Mouse (Mus musculus): ENCODE data around the gene Olfr372. TPM values are rescaled to one million over a fixed set of nuclear protein-coding genes. Genes with fewer than 3 reads are reported as not detected.
"Not testable (repeated sequence)": the region's sequence is repeated elsewhere in the genome, so short reads cannot be mapped to it uniquely, and the experiment has no call there.

Gene Olfr372
- polyA plus RNA-seq (2015; fragmentation: Nextera tagmentation; extraction: Ambion mirVana) = not detected in 2 replicates

GRCm38 (mm10) chr8:72040918-72041317, at the start of gene Olfr372:
Gene Olfr372, plus strand, starts transcription at chr8:72041218.
- not testable (repeated sequence) for H3K36me3 ChIP-seq (replicated peaks); H3K27me3 ChIP-seq (replicated peaks); H3K27ac ChIP-seq; ATAC-seq (replicated peaks); H3K4me3 ChIP-seq; H3K4me1 ChIP-seq; H3K9ac ChIP-seq; H3K4me2 ChIP-seq; H3K9me3 ChIP-seq
- 84% methylated on average over 4 of the region's 4 CpGs for WGBS

- no peaks in the 10 kb centered on the region for H3K36me3 ChIP-seq (replicated peaks)
- no peaks in the 10 kb centered on the region for H3K9me3 ChIP-seq
- no peaks in the 10 kb centered on the region for H3K4me1 ChIP-seq
- no peak for ATAC-seq (replicated peaks)
- no peak overlapping the region for H3K9ac ChIP-seq
- 93% methylated on average over 1 of the region's 1 CpGs for WGBS
- H3K27me3 ChIP-seq (replicated peaks) = no peaks in the 10 kb centered on the region
- H3K27ac ChIP-seq = no peak overlapping the region
- H3K4me3 ChIP-seq = no peak overlapping the region
- no peak overlapping the region for H3K4me2 ChIP-seq
Observed at GRCm38 (mm10) chr8:71999434-71999833, 41.6 kb upstream of the Olfr372 start.

GRCm38 (mm10) chr8:72000223-72000622, 40.8 kb upstream of the Olfr372 start:
- ATAC-seq (replicated peaks) = no peak
- H3K4me3 ChIP-seq = no peak overlapping the region
- H3K4me1 ChIP-seq = no peaks in the 10 kb centered on the region
- H3K36me3 ChIP-seq (replicated peaks) = no peaks in the 10 kb centered on the region
- WGBS = 74% methylated on average over 3 of the region's 3 CpGs
- H3K27ac ChIP-seq = no peak overlapping the region
- H3K9me3 ChIP-seq = no peaks in the 10 kb centered on the region
- no peak overlapping the region for H3K9ac ChIP-seq
- no peak overlapping the region for H3K4me2 ChIP-seq
- H3K27me3 ChIP-seq (replicated peaks) = no peaks in the 10 kb centered on the region

- Histone ChIP-seq H3K27ac (no peak overlapping the region), H3K4me2 (no peak overlapping the region), H3K4me1 (no peaks in the 10 kb centered on the region), H3K9ac (no peak overlapping the region), H3K27me3 (replicated peaks) (no peaks in the 10 kb centered on the region), H3K9me3 (no peaks in the 10 kb centered on the region), H3K36me3 (replicated peaks) (no peaks in the 10 kb centered on the region), H3K4me3 (no peak overlapping the region)
- no peak for ATAC-seq (replicated peaks)
Observed at GRCm38 (mm10) chr8:72002942-72003341, 38.1 kb upstream of the Olfr372 start.

GRCm38 (mm10) chr8:72005912-72006311, 35.1 kb upstream of the Olfr372 start:
- H3K4me2 ChIP-seq = no peak overlapping the region
- no peaks in the 10 kb centered on the region for H3K4me1 ChIP-seq
- H3K4me3 ChIP-seq = no peak overlapping the region
- WGBS = 85% methylated on average over 3 of the region's 3 CpGs
- H3K27me3 ChIP-seq (replicated peaks) = no peaks in the 10 kb centered on the region
- H3K27ac ChIP-seq = no peak overlapping the region
- no peaks in the 10 kb centered on the region for H3K9me3 ChIP-seq
- no peak overlapping the region for H3K9ac ChIP-seq
- no peaks in the 10 kb centered on the region for H3K36me3 ChIP-seq (replicated peaks)
- no peak for ATAC-seq (replicated peaks)

- 77% methylated on average over 1 of the region's 1 CpGs for WGBS
Observed at GRCm38 (mm10) chr8:72006763-72007162, 34.3 kb upstream of the Olfr372 start.

GRCm38 (mm10) chr8:72008134-72008641, 32.8 kb upstream of the Olfr372 start:
- Histone ChIP-seq H3K9ac (no peak overlapping the region), H3K27ac (no peak overlapping the region), H3K27me3 (replicated peaks) (no peaks in the 10 kb centered on the region), H3K4me1 (no peaks in the 10 kb centered on the region), H3K36me3 (replicated peaks) (no peaks in the 10 kb centered on the region), H3K9me3 (no peaks in the 10 kb centered on the region), H3K4me2 (no peak overlapping the region), H3K4me3 (no peak overlapping the region)
- WGBS = 78% methylated on average over 3 of the region's 3 CpGs
- ATAC-seq (replicated peaks) = no peak

More at GRCm38 (mm10) chr8:72006763-72007162, 34.3 kb upstream of the Olfr372 start:
- H3K9ac ChIP-seq = no peak overlapping the region
- no peaks in the 10 kb centered on the region for H3K9me3 ChIP-seq
- H3K4me3 ChIP-seq = no peak overlapping the region
- no peaks in the 10 kb centered on the region for H3K4me1 ChIP-seq
- no peaks in the 10 kb centered on the region for H3K36me3 ChIP-seq (replicated peaks)
- H3K27ac ChIP-seq = no peak overlapping the region
- no peaks in the 10 kb centered on the region for H3K27me3 ChIP-seq (replicated peaks)
- no peak overlapping the region for H3K4me2 ChIP-seq
- no peak for ATAC-seq (replicated peaks)

GRCm38 (mm10) chr8:72009473-72009872, 31.5 kb upstream of the Olfr372 start, which contains the start of gene Cyp4f18:
Gene Cyp4f18, minus strand, starts transcription at chr8:72009626.
- Histone ChIP-seq H3K36me3 (replicated peaks) (no peaks in the 10 kb centered on the region), H3K9me3 (no peaks in the 10 kb centered on the region)

GRCm38 (mm10) chr8:72013506-72014228, 27.4 kb upstream of the Olfr372 start:
- not testable (repeated sequence) for ATAC-seq (replicated peaks); H3K4me2 ChIP-seq; H3K36me3 ChIP-seq (replicated peaks); H3K4me3 ChIP-seq; H3K4me1 ChIP-seq; H3K9me3 ChIP-seq; H3K9ac ChIP-seq; H3K27me3 ChIP-seq (replicated peaks); H3K27ac ChIP-seq
- 78% methylated on average over 6 of the region's 6 CpGs for WGBS

More at GRCm38 (mm10) chr8:72009473-72009872, 31.5 kb upstream of the Olfr372 start, which contains the start of gene Cyp4f18:
- Histone ChIP-seq H3K27ac (no peak within 1 kb of the TSS), H3K9ac (no peak within 1 kb of the TSS), H3K4me2 (no peak within 1 kb of the TSS), H3K4me3 (no peak within 1 kb of the TSS), H3K27me3 (replicated peaks) (no peaks in the 10 kb centered on the region), H3K4me1 (no peaks in the 10 kb centered on the region)
- 72% methylated on average over 3 of the region's 3 CpGs for WGBS
- ATAC-seq (replicated peaks) = no peak

GRCm38 (mm10) chr8:72017339-72017738, 23.7 kb upstream of the Olfr372 start:
- not testable (repeated sequence) for H3K27me3 ChIP-seq (replicated peaks); H3K4me1 ChIP-seq; H3K9ac ChIP-seq; H3K9me3 ChIP-seq; H3K4me2 ChIP-seq; H3K36me3 ChIP-seq (replicated peaks); H3K4me3 ChIP-seq; ATAC-seq (replicated peaks); H3K27ac ChIP-seq
- 84% methylated on average over 2 of the region's 2 CpGs for WGBS

GRCm38 (mm10) chr8:72018141-72018540, 22.9 kb upstream of the Olfr372 start:
- no peaks in the 10 kb centered on the region for H3K9me3 ChIP-seq
- H3K4me2 ChIP-seq = no peak overlapping the region
- no peak overlapping the region for H3K9ac ChIP-seq
- no peak overlapping the region for H3K4me3 ChIP-seq
- H3K27ac ChIP-seq = no peak overlapping the region
- no peaks in the 10 kb centered on the region for H3K36me3 ChIP-seq (replicated peaks)
- no peak for ATAC-seq (replicated peaks)
- WGBS = 77% methylated on average over 2 of the region's 2 CpGs
- no peaks in the 10 kb centered on the region for H3K4me1 ChIP-seq
- H3K27me3 ChIP-seq (replicated peaks) = no peaks in the 10 kb centered on the region

GRCm38 (mm10) chr8:72019022-72019421, 22.0 kb upstream of the Olfr372 start:
- H3K9ac ChIP-seq; ATAC-seq (replicated peaks); H3K36me3 ChIP-seq (replicated peaks); H3K4me1 ChIP-seq; H3K9me3 ChIP-seq; H3K27me3 ChIP-seq (replicated peaks); H3K27ac ChIP-seq; H3K4me3 ChIP-seq; H3K4me2 ChIP-seq: not testable (repeated sequence)
- 73% methylated on average over 1 of the region's 1 CpGs for WGBS

GRCm38 (mm10) chr8:72019816-72020215, 21.2 kb upstream of the Olfr372 start:
- no peak for ATAC-seq (replicated peaks)
- Histone ChIP-seq H3K27ac (no peak overlapping the region), H3K9ac (no peak overlapping the region), H3K36me3 (replicated peaks) (no peaks in the 10 kb centered on the region), H3K27me3 (replicated peaks) (no peaks in the 10 kb centered on the region), H3K9me3 (no peaks in the 10 kb centered on the region), H3K4me2 (no peak overlapping the region), H3K4me1 (no peaks in the 10 kb centered on the region), H3K4me3 (no peak overlapping the region)
- WGBS = 56% methylated on average over 2 of the region's 2 CpGs
